Mouse (Mus musculus) layer of hippocampus, postnatal 14 days (tissue): ENCODE measurements around the gene Plpp4. TPM values are rescaled to one million over a fixed set of nuclear protein-coding genes. Genes with fewer than 3 reads are reported as not detected.

Source experiments
- DNase-seq, 2 experiments: peaks; one replicate each; pipeline ENCODE4 v3.0.0; 2021 to 2022; ENCODE audit warnings: low spot score in 2 of 2, mixed read lengths in 1 of 2
- total RNA-seq, 2 experiments: library from RNA; stranded (reverse); gene quantifications; 2 replicates each; pipeline ENCODE4 v1.2.3; 2021

The Plpp4 gene
- total RNA-seq, 2 experiments from 2014 or later: 13.0 to 15.1 TPM

- DNase-seq: no peak
Measured at GRCm38 (mm10) chr7:129293211-129293610, 36.4 kb downstream of the Plpp4 start.

DNA sequence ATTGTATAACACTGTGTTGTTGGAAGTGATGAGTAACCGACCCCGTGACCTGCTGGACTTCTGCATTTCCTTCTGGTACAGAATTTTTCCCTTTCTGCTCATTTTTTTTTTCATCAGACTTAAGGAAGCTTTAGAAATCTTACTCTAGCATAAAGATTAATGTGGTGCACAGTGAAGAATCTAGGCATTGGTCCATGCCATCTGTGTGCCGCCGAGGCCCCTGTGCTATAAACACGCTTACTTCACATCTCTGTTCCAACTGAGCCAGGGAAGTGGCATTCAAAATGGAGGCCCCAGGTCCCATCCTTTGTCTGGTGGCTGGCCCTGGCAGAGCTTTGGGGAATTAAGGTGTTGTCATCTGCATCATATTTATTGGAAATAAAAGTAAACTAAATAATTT is 44.8 kb downstream of the Plpp4 start:
- no peak for DNase-seq

GRCm38 (mm10) chr7:129303356-129303755 is 46.5 kb downstream of the Plpp4 start:
- no peak for DNase-seq

DNA sequence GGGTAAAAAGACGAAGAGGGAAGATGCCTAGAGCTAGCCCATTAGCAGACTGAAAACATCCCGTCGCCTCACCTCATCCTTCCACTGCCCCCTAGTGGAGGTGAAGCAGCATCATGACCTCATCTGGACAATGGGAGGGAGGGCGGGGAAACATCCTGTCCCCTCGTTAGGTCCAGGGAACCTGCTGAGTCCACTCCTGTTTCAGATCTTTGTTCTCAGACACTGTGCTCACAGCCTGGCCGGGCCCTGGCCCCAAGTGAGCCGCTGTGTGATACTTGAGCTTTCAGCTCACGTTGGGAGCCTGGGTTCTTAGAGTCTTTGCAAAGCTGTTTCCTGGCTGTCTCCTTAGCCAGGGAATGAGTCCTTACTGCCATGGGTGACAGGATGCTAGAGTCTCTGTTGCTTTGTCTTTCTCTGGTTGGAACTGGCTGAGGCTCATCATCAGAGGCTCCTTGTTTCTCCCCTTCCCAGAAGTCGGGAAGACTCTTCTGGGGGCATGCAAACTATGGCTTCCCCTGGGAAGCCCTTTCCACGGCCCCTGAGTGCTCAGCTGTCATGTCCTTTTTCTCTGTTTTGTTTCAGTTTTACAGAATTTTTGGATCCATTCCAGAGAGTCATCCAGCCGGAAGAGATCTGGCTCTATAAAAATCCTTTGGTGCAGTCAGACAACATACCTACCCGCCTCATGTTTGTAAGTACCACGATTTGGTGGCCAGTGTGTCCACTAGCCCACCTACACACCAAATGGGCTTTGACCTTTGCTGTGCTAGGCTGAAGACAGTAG is 50.4 kb downstream of the Plpp4 start:
- DNase-seq: peak in 1 of 2 experiments; percentile 24

DNA sequence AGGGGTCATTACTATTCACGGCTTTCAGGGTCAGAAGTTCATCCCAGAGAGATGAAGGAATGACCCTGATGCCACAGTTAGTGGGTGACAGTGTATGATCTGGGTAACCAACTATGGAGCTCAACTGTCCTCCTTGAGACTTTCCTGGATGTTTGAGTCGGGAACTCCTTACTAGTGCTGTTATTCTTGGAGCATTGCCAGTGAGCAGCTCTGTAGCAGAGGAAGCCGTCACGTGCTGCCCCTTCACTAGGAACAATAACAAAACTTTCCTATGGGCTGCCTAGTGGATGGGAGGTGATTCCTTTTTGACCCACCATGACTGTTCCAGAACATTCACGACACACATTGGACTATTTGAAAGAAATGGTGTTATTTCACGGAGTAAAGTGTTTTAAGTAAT is 51.8 kb downstream of the Plpp4 start:
- no peak for DNase-seq

- no peak for DNase-seq
Measured at GRCm38 (mm10) chr7:129312521-129312920, 55.7 kb downstream of the Plpp4 start.

GRCm38 (mm10) chr7:129313969-129314368 is 57.1 kb downstream of the Plpp4 start:
- peak in 1 of 2 experiments; percentile 24 for DNase-seq

DNA sequence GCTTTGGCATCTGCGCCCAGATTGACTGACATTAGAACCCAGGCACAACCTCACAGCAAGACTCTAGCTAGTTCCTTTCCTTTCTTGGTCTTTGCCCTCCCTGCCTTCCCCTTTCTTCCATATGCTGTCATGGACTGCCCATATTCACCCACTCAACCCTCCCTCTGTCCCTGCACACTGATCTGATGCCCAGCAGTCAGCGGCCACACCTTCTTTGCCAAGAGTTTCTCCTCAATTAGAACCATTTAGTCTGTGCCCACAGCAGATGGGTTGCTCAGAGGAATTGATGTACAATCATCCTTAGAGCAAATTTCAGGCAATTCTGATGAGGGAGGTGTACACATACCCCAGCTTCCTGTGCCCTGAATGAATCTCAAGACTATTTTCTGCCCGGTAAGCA is 83.3 kb downstream of the Plpp4 start:
- DNase-seq: no peak

DNA sequence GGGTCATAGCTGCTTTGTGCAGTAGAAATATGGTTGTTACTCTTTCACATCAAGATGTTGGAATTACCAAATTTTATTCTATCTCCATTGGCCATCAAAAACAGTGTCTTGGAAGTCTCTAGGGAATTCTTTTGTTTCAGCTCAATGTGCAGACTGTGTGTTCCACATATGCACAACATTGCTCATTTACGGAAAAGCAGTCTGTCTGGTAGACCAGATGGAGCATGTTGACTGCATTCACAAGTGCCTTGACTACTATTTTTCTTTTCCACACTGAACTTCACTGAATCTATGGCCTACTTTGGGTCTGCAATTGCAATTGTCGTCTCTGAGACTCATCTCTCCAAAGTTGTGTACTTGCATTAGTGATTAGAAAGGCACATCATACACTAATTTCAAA is 98.7 kb downstream of the Plpp4 start:
- DNase-seq: peak in 1 of 2 experiments; percentile 53

- no peak for DNase-seq
Measured at GRCm38 (mm10) chr7:129375306-129375705, 118.5 kb downstream of the Plpp4 start.

GRCm38 (mm10) chr7:129385149-129385548 is 128.3 kb downstream of the Plpp4 start:
- DNase-seq: peak in 1 of 2 experiments; percentile 21

DNA sequence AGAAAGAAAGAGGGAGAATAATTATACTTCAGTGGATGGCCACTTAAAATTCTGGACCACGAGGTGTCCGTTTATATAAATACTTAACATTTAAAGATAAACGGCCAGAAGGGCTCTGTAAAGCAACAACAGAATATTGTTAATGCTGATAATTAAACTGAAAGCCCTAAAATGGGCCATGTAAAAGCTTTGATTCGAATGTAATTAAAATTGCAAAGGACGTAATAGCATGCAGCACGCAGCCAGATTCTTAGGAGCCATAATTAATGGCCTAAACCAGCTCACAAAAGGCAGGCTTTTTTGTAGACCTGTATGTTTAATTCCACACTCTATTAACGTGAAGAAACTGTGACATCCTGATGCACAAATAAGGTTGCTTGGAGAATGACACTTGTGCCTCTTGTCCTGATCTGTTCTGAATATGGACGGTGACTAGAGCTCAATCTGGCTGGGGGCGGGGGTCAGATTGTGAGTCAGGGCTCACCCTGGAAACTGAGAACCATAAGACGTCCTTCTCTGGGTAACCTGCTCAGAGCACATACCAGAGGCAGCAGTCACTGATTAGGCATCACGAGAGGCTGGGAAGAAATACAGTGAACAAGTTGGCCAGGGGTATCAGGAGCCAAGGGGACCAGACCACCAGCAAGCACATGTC is 136.1 kb downstream of the Plpp4 start:
- no peak for DNase-seq

- no peak for DNase-seq
Measured at GRCm38 (mm10) chr7:129396561-129396960, 139.7 kb downstream of the Plpp4 start.

DNA sequence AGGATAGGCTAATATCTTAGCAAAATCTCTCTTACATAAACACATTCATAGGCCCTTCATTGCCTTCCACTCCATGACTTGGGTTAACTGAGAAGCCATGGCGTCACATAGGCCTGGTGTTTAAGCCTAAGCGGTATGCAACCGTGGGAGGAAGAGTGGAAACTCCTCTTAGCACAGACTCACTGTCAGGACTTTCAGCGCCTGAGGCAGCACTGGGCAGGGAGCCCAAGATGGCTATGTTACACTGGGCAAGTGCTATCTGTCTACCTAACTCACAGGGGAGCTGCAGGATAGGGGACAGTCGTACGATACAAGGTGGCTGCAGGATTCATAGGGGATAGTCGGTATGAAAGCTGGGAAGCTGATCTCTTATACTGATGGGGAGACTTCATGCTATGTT is 142.2 kb downstream of the Plpp4 start:
- DNase-seq: no peak

GRCm38 (mm10) chr7:129402695-129403364 is 146.0 kb downstream of the Plpp4 start:
- peak; percentile 31 to 63 for DNase-seq

DNA sequence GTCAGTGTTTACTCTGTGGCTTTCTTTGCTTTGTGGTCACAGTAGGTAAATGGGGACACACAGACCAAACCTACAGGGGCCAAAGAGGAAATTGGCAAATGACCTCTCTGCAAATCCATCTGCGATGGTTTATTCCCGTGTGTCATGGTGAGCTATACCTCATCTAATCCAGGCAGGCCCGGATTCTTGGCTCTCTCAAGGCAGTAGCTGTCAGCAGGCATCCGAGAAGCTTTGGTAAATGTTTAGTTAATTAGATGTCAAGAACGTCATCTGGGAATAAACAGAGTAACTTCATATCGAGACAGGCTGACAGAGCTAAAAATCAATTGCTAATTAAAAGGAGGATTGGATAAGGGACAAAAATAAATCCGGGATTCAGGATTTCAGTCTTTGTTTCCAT is 149.2 kb downstream of the Plpp4 start:
- no peak for DNase-seq

DNA sequence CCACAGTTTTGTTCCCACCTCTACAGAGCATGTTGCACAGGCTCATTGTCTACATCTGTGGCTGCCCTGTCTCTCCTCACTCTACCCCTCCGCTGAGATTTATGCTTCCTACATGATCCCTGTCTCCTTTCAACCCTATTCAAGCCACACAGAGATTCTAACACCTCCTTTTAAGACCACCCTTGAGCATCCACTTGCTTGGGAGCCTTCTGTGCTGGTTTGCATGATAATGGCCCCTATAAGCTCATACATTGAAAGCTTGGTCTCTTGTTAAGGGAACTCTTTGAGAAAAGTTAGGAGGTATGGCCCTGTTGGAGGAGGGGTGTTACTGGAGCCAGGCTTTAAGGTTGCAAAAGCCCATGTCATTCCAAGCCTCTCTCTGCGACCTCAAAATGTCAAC is 155.9 kb downstream of the Plpp4 start:
- no peak for DNase-seq

DNA sequence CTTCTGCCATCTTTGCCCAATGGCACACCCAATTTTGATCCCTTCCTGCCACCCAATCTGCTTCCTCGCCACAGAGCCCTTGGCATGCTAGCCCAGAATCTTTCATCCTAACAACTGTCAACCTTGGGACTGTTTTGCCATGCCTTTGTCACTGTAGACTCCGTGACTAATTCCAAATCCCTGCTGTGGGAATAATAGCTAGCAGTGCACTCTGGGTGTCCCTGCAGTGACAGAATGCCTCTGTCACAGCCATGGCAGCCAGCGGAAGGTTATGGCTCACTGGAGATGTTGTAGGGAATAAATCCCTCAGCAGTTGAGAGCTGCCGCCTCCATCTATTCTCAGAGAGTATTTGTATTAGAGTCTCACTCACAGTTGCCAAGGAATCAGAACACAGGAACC is 158.3 kb downstream of the Plpp4 start:
- DNase-seq: no peak

DNA sequence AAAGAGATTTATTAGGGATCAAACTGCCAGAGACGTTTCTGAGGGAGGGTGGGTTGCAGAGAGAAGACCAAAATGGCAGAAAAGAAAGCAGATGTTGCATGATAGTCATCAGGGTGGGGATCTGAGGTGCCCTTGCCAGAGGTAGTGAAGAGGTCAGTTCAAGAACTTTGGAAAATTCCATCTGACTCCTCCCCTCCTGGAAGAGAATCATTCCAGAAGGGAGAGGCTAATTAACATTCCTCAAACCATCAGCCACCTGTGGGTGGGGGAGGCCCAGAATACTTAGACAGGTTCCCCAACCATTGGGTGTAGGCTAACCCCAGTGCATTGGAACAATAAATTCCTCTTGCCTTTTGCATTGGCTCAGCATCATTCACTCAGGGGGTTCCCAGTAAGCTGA is 164.3 kb downstream of the Plpp4 start:
- no peak for DNase-seq

DNA sequence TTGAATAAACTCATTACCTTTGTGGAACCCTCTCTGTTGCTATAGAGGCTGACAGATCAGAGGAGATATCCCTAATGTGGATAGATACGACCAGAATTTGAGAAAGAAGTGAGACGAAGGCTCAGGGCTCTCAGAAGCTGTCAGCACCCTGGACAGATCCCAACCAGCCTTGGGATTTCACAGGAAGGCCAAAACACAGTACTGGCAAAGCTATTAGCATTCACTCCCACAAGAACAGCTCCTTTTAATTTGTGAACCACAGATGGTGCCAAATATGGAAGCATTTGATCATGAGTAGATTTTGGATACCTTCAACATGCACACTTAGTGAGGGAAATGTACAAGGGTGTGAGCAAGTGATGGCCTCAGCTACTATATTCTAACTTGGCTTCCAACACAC is 168.7 kb downstream of the Plpp4 start:
- no peak for DNase-seq

- DNase-seq: no peak
Measured at GRCm38 (mm10) chr7:129428794-129429193, 172.0 kb downstream of the Plpp4 start.

- DNase-seq: no peak
Measured at GRCm38 (mm10) chr7:129429903-129430302, 173.1 kb downstream of the Plpp4 start.
